Mouse (Mus musculus) thymus, adult 2 months (tissue): Measurements from ENCODE around the gene Gmpr. TPM values are rescaled to one million over a fixed set of nuclear protein-coding genes. Genes with fewer than 3 reads are reported as not detected.

Experiments
- DNase-seq: peaks from one replicate; pipeline ENCODE4 v3.0.0; 2021
- H3K27ac ChIP-seq: fragments of 200-500 bp; 2 replicates; pipeline ENCODE4 v1.5.1; 2012; ENCODE audit warnings: low read length, control low read depth; ENCODE audit not compliant: control insufficient read depth, insufficient read depth
- H3K27me3 ChIP-seq: fragments of 200-500 bp; 2 replicates; pipeline ENCODE4 v1.6.1; 2012; ENCODE audit warnings: mild to moderate bottlenecking, low read length, moderate library complexity, mixed read lengths; ENCODE audit not compliant: control insufficient read depth, insufficient read depth
- H3K36me3 ChIP-seq: fragments of 200-500 bp; 2 replicates; pipeline ENCODE4 v1.6.1; 2012; ENCODE audit warnings: mild to moderate bottlenecking, low read length, moderate library complexity; ENCODE audit not compliant: control insufficient read depth, insufficient read depth
- H3K4me1 ChIP-seq: fragments of 200-500 bp; replicated peaks from 2 replicates; pipeline ENCODE4 v1.6.1; 2012; ENCODE audit warnings: low read length; ENCODE audit not compliant: control insufficient read depth, insufficient read depth
- H3K4me3 ChIP-seq: fragments of 200-500 bp; 2 replicates; pipeline ENCODE4 v1.5.1; 2012; ENCODE audit warnings: mild to moderate bottlenecking, low read length, control low read depth, moderate library complexity; ENCODE audit not compliant: control insufficient read depth, insufficient read depth
- CTCF ChIP-seq: fragments of 200-500 bp; IDR thresholded peaks from 2 replicates; pipeline ENCODE4 v1.5.1; 2012; ENCODE audit warnings: mild to moderate bottlenecking, control low read depth, low read length, moderate library complexity, borderline replicate concordance; ENCODE audit not compliant: control insufficient read depth, poor library complexity, insufficient read depth; ENCODE audit errors: extremely low read depth
- POLR2A ChIP-seq: fragments of 200-500 bp; IDR thresholded peaks from 2 replicates; pipeline ENCODE4 v1.6.1; 2012; ENCODE audit warnings: mild to moderate bottlenecking, low read length, control low read depth, moderate library complexity; ENCODE audit not compliant: control insufficient read depth, poor library complexity, insufficient read depth; ENCODE audit errors: extremely low read depth
- WGBS: fragments of 180-500 bp; shearing (Covaris S2); methylation state at CpG from one replicate; pipeline ENCODE4 v1.1.7; 2018; 5-methylcytosine and 5-hydroxymethylcytosine counted together
- polyA plus RNA-seq: library from polyadenylated mRNA; depleted of rRNA; stranded (reverse); fragments of >200 nt; gene quantifications from 2 replicates; pipeline ENCODE4 v1.2.3, GENCODE M21; 2012

Gmpr gene
- polyA plus RNA-seq, 1 experiment: 43.5 TPM

DNA sequence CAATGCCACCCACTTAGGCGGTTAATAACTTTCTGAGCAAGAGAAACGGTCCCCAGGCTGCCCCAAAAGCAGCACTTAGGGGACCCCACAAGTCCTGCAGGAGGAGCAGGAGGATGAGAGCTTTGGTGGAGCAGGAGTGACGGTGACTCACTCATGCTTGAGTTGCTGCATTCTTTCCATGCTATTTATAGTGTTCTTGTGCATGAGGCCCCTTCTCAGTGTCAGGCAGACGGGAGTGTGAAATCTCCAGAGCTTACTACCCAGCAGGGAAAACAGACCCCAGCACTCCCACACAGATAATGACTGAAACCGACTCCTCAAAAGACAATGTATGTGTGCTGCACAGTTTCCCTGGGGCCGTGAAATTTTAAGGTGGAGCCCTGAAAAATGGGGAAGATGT is 23.5 kb downstream of the Gmpr start:
- peaks cover 3% of the 10 kb centered on the region for H3K4me1 ChIP-seq
- no peaks in the 10 kb centered on the region for H3K27me3 ChIP-seq
- H3K27ac ChIP-seq: no peak overlapping the region
- TF ChIP-seq POLR2A (no peak), CTCF (no peak)
- no peak for DNase-seq
- H3K4me3 ChIP-seq: no peak overlapping the region
- 57% methylated on average over 6 of the region's 6 CpGs for WGBS
- H3K36me3 ChIP-seq: no peaks in the 10 kb centered on the region

DNA sequence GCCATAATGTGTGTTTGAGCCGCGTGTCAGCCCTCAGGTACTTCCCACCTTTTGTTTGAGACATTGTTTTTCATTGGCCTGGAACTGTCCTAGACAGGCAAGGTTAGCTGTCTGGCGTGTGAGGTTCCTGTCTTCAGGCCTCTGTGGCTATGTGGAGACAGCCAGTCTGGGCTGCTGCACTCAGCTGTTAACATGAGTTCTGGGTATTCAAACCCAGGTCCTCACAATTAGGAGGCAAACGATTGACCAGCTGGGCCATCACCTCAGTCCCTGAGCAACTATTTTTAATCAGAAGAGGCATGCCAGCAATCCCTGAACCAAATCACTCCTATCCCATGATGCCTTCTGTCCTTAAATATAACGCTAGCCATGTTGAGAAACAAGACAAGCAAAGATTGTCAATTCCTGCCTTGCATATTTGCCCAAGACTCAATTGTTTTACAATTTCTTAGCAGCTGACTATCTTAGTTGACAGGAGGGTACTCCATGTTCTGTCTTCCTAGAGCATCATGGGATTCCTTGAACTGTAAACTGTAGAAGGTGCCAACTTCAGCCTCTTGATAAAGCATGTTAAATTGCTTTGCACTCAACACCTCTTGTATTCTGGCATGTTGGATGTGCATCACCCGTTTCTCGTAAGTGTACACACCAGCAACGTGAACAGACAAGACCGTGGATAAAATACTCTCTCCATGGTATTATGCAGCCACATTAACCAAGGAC is 28.6 kb downstream of the Gmpr start:
- no peaks in the 10 kb centered on the region for H3K36me3 ChIP-seq
- WGBS: 92% methylated on average over 9 of the region's 9 CpGs
- DNase-seq: no peak
- no peaks in the 10 kb centered on the region for H3K4me1 ChIP-seq
- no peak for TF ChIP-seq POLR2A
- no peak for TF ChIP-seq CTCF
- H3K27ac ChIP-seq: no peak overlapping the region
- H3K4me3 ChIP-seq: no peak overlapping the region
- H3K27me3 ChIP-seq: no peaks in the 10 kb centered on the region

DNA sequence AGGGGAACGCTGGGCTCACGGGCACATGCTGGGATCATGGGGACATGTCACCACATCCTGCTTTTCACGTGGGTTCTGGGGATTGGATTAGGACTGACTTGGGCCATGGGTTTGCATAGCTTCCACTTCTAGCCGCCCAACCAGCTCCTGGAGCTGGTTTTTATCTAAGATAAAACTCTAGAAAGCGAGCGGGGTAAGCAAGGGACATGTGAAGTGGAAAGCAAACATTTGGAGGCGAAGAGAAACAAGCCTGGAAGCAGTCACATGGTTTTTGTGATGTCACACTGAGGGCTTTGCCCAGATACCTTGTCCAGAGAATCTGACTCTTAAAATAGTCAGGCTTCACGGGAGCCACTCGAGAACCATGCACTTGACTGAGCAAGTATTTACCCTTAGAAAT is 29.9 kb downstream of the Gmpr start:
- Histone ChIP-seq H3K4me1 (no peaks in the 10 kb centered on the region), H3K4me3 (no peak overlapping the region), H3K36me3 (no peaks in the 10 kb centered on the region), H3K27ac (no peak overlapping the region), H3K27me3 (no peaks in the 10 kb centered on the region)
- 90% methylated on average over 9 of the region's 9 CpGs for WGBS
- TF ChIP-seq CTCF (no peak), POLR2A (no peak)
- DNase-seq: no peak

DNA sequence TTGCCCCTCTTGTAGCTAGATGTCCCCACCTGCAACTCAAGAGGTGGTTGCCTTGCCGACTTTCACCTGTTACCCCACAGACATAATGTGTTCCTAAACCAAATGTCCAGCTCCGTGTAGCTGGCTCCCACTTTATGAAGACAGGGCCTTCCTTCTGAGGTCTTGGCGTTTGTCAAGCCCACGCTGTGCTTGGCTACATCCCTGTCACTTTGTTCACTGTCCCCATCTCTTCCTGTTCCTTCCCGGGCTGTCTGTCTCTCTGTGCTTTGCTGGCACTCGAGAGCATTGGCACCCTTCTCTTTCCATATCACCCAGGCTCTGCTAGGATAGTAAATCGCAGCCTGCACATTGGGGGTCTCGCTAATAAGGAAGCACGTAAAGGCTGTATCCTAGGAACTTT is 30.8 kb downstream of the Gmpr start:
- Histone ChIP-seq H3K4me3 (no peak overlapping the region), H3K27ac (no peak overlapping the region), H3K4me1 (no peaks in the 10 kb centered on the region), H3K27me3 (no peaks in the 10 kb centered on the region), H3K36me3 (no peaks in the 10 kb centered on the region)
- DNase-seq: no peak
- WGBS: 92% methylated on average over 9 of the region's 9 CpGs
- no peak for TF ChIP-seq CTCF
- no peak for TF ChIP-seq POLR2A

DNA sequence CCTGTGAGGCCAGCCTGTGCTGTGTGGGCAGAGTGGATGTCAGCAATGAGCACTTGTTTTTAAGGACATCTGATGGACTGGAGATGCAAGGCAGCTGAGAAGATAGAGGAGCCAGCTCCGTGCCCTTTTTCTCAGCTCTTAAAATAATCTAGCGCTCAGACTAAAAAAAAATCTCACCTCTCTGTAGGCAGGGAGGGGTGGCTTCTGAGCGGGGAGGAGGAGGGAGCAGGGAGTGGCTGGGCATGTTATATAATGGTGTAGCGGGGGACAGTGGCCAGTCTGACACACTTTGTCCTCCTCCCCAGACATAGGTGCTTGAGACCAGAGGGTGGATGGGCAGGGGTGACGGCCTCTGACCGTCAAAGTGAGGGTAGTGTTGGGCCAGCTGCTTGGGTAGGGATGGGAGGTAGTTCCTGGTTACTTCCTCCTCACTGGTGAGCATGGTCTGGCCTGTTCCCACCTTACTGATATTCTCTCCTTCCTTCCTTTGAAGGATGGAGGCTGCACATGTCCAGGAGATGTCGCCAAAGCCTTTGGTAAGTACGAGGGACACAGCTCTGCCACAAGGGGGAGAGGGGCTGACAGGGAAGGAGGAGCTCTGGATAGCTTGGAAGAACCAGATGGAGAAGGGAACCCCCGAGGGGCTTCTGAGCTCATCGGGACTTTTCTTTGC is 31.4 kb downstream of the Gmpr start:
- Histone ChIP-seq H3K27me3 (no peaks in the 10 kb centered on the region), H3K27ac (no peak overlapping the region), H3K36me3 (no peaks in the 10 kb centered on the region), H3K4me1 (no peaks in the 10 kb centered on the region), H3K4me3 (no peak overlapping the region)
- 61% methylated on average over 10 of the region's 10 CpGs for WGBS
- TF ChIP-seq POLR2A (no peak), CTCF (0 out of 2 replicates have a peak, but pooled peaks have one; percentile 17)
- no peak for DNase-seq

DNA sequence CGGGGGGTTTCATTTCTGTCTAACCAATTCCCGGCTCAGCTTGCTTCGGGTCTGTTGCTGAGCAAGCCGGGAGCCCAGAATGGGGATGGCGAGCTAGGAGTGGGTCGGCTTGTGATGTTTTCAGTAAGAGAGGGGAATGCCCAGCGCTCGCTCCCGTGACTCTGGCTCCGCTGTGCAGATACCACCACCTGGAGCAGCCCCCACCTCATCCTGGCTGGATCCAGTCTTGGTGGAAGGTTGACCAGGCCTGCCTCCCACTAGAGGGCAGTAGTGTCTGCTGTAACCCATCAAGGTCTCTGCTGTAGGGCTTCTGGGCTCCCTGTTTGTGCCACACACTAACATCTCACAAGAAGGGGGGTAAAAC is 31.9 kb downstream of the Gmpr start:
- no peaks in the 10 kb centered on the region for H3K27me3 ChIP-seq
- H3K4me1 ChIP-seq: no peaks in the 10 kb centered on the region
- peak; percentile 48; the same call in 1 of the 2 replicates for TF ChIP-seq CTCF
- no peak for TF ChIP-seq POLR2A
- WGBS: 49% methylated on average over 10 of the region's 10 CpGs
- no peak overlapping the region for H3K27ac ChIP-seq
- no peak overlapping the region for H3K4me3 ChIP-seq
- H3K36me3 ChIP-seq: no peaks in the 10 kb centered on the region
- peak; percentile 54 for DNase-seq

DNA sequence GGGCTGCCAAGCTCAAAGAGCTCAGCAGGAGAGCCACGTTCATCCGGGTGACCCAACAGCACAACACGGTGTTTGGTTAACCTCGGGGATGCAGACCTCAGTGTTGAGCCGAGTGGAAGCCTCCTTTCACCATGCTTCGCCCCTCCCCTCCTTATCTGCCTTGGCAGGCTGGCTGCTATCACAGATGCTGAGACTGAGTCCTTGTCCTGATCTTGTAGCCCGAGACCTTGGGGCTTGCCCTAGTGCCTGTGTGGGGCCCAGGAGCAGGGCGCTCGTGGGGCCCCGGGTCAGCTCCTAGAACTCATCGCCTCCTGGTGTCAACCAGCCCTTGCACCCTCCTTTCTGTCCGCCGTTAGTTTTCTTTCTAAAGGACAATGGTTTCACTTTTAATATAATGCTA is 38.7 kb downstream of the Gmpr start:
- TF ChIP-seq POLR2A: no peak
- no peak for TF ChIP-seq CTCF
- no peak for DNase-seq
- H3K27me3 ChIP-seq: no peaks in the 10 kb centered on the region
- no peak overlapping the region for H3K4me3 ChIP-seq
- H3K36me3 ChIP-seq: no peaks in the 10 kb centered on the region
- 94% methylated on average over 13 of the region's 13 CpGs for WGBS
- H3K27ac ChIP-seq: no peak overlapping the region
- no peaks in the 10 kb centered on the region for H3K4me1 ChIP-seq
